Mouse (Mus musculus): Measurements from ENCODE around the gene Cxcl16. TPM values are rescaled to one million over a fixed set of nuclear protein-coding genes. Genes with fewer than 3 reads are reported as not detected.
"Not testable (repeated sequence)": the region's sequence is repeated elsewhere in the genome, so short reads cannot be mapped to it uniquely, and the experiment has no call there.

Cxcl16 gene
- polyA plus RNA-seq, 1 experiment, result 16.6 TPM

DNA sequence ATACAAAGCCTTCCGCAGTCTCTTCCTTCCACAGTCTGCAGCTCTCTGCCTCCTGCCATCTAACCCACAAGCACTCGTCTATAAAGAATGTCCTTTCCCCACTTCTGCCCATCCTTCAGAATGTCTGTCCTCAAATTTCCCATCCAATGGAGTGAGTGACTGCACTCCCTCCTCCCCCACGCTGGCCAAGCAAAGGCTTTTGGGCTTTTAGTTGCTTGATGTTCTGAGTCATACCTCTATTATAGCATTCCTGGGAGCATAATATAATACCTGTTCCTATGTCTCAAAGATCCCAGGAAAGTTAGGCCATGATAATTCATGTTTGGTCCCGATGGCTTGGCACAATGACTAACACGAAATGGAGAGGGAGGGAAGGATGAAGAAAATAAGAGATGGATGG, 28.2 kb downstream of the Cxcl16 start:
- H3K9me3 ChIP-seq (replicated peaks; ENCODE audit: control insufficient read depth, insufficient read depth, low read length, poor library complexity, severe bottlenecking), result no peaks in the 10 kb centered on the region
- no peaks in the 10 kb centered on the region for H3K4me1 ChIP-seq (ENCODE audit: control insufficient read depth, insufficient read depth, low read length)
- TF ChIP-seq EP300 (IDR thresholded peaks at IDR 0.05; ENCODE audit: insufficient read depth, low read depth, low read length) (no peak), POLR2A (IDR thresholded peaks at IDR 0.05; ENCODE audit: insufficient read depth, low read length) (no peak), CTCF (IDR thresholded peaks at IDR 0.05; ENCODE audit: low read depth, low read length) (no peak)
- peaks cover 6% of the 10 kb centered on the region for H3K36me3 ChIP-seq (ENCODE audit: control insufficient read depth, insufficient read depth, low read length, poor library complexity, severe bottlenecking)
- H3K27ac ChIP-seq (ENCODE audit: insufficient read depth, low read length), result no peak overlapping the region
- 0 out of 2 replicates have a peak overlapping the region, but pooled peaks have one; percentile 0 for H3K9ac ChIP-seq (ENCODE audit: low read depth, poor library complexity, severe bottlenecking)
- H3K27me3 ChIP-seq (ENCODE audit: control insufficient read depth, insufficient read depth, low read length, poor library complexity, severe bottlenecking), result no peaks in the 10 kb centered on the region
- H3K4me3 ChIP-seq (ENCODE audit: low read depth, low read length), result peak overlapping the region; percentile 12; the same call in 1 of the 2 replicates

DNA sequence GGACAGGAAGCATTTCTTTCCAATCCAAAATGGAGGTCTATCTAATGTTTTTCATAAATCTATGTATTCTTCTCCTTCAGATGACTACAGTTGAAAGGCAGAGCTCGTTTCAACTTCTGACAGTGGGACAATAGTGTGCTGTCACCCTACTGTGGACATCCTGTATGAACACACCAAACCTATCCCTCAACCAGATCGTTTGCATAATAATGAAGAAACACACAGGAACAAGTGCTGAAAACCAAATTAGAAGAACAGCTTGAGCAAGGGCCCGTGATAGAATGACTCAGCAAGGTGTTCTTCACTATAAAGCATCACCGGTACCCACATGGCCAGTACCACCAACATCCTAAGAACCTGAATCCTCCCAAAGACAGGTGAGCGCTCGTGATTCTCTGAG, 33.2 kb downstream of the Cxcl16 start:
- H3K27ac ChIP-seq (ENCODE audit: insufficient read depth, low read length), result not testable (repeated sequence)

DNA sequence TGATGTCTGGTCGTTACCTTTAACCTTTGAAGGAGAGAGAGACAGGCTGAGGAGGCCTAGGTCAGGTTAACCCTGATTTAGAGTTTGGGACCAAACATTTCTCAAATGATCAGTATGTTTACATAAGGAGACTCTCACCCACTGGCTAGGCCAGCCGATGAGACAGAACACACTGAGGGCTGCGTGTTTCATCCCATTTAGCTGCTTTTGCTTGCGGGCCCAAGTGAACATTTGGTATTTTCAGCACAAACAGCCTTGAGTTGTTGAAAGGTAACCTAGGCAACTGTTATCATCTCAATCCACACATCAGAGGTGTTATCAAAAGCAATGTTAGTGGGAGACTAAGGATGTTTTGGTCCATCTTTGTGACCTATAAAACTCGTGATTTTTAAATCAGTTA, 40.3 kb downstream of the Cxcl16 start:
- no peak overlapping the region for H3K27ac ChIP-seq (ENCODE audit: insufficient read depth, low read length)
- H3K36me3 ChIP-seq (ENCODE audit: control insufficient read depth, insufficient read depth, low read length, poor library complexity, severe bottlenecking), result no peaks in the 10 kb centered on the region
- H3K4me3 ChIP-seq (ENCODE audit: low read depth, low read length), result no peak overlapping the region
- H3K9ac ChIP-seq (ENCODE audit: low read depth, poor library complexity, severe bottlenecking), result no peak overlapping the region
- no peak for TF ChIP-seq EP300 (IDR thresholded peaks at IDR 0.05; ENCODE audit: insufficient read depth, low read depth, low read length)
- no peak for TF ChIP-seq CTCF (IDR thresholded peaks at IDR 0.05; ENCODE audit: low read depth, low read length)
- no peak for TF ChIP-seq POLR2A (IDR thresholded peaks at IDR 0.05; ENCODE audit: insufficient read depth, low read length)
- no peaks in the 10 kb centered on the region for H3K9me3 ChIP-seq (replicated peaks; ENCODE audit: control insufficient read depth, insufficient read depth, low read length, poor library complexity, severe bottlenecking)
- H3K27me3 ChIP-seq (ENCODE audit: control insufficient read depth, insufficient read depth, low read length, poor library complexity, severe bottlenecking), result no peaks in the 10 kb centered on the region
- H3K4me1 ChIP-seq (ENCODE audit: control insufficient read depth, insufficient read depth, low read length), result no peaks in the 10 kb centered on the region

More for the DNA sequence above, 33.2 kb downstream of the Cxcl16 start:
- not testable (repeated sequence) for H3K4me3 ChIP-seq (ENCODE audit: low read depth, low read length); H3K4me1 ChIP-seq (ENCODE audit: control insufficient read depth, insufficient read depth, low read length); H3K36me3 ChIP-seq (ENCODE audit: control insufficient read depth, insufficient read depth, low read length, poor library complexity, severe bottlenecking); H3K9ac ChIP-seq (ENCODE audit: low read depth, poor library complexity, severe bottlenecking); H3K9me3 ChIP-seq (replicated peaks; ENCODE audit: control insufficient read depth, insufficient read depth, low read length, poor library complexity, severe bottlenecking); H3K27me3 ChIP-seq (ENCODE audit: control insufficient read depth, insufficient read depth, low read length, poor library complexity, severe bottlenecking)

DNA sequence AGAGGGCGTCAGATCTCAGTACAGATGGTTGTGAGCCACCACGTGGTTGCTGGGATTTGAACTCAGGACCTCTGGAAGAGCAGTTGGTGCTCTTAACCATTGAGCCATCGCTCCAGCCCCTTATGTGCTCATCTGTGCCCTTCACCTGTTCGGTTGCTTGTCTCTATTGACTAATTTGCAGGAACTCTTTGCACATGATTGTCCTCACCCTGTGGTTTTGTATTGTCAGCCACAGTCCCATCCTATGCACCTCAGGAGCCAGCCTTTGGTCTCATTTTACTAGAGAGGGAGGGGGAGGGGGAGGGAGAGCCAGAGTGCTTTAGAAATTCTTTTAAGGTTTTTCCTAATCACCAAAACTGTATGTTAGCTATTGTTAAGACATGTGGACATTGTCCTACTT, 41.6 kb downstream of the Cxcl16 start:
- Histone ChIP-seq H3K9me3 (replicated peaks; ENCODE audit: control insufficient read depth, insufficient read depth, low read length, poor library complexity, severe bottlenecking) (no peaks in the 10 kb centered on the region), H3K27me3 (ENCODE audit: control insufficient read depth, insufficient read depth, low read length, poor library complexity, severe bottlenecking) (no peaks in the 10 kb centered on the region), H3K27ac (ENCODE audit: insufficient read depth, low read length) (no peak overlapping the region), H3K9ac (ENCODE audit: low read depth, poor library complexity, severe bottlenecking) (no peak overlapping the region), H3K4me1 (ENCODE audit: control insufficient read depth, insufficient read depth, low read length) (no peaks in the 10 kb centered on the region), H3K36me3 (ENCODE audit: control insufficient read depth, insufficient read depth, low read length, poor library complexity, severe bottlenecking) (no peaks in the 10 kb centered on the region), H3K4me3 (ENCODE audit: low read depth, low read length) (no peak overlapping the region)
- TF ChIP-seq EP300 (IDR thresholded peaks at IDR 0.05; ENCODE audit: insufficient read depth, low read depth, low read length) (no peak), CTCF (IDR thresholded peaks at IDR 0.05; ENCODE audit: low read depth, low read length) (no peak), POLR2A (IDR thresholded peaks at IDR 0.05; ENCODE audit: insufficient read depth, low read length) (no peak)

DNA sequence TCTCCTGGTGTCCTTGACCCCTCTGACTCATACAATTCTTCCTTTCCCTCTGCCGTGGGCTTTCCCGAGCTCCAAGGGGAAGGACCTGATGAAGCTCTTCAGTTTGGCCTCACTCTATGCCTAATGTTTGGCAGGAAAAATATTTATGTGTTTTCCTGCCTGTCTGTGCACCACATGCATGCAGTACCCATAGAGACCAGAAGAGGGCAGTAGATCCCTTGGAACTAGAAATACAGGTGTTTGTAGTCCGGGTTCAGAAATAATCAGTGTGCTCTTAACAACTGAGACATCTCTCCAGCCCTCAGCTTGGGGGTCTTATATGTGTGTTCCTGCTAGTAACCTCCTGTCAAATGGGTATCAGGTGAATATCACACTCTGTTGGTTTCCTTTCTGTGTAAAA, 45.8 kb downstream of the Cxcl16 start:
- TF ChIP-seq POLR2A (IDR thresholded peaks at IDR 0.05; ENCODE audit: insufficient read depth, low read length) (no peak), CTCF (IDR thresholded peaks at IDR 0.05; ENCODE audit: low read depth, low read length) (peak; percentile 9)
- no peaks in the 10 kb centered on the region for H3K4me1 ChIP-seq (ENCODE audit: control insufficient read depth, insufficient read depth, low read length)

DNA sequence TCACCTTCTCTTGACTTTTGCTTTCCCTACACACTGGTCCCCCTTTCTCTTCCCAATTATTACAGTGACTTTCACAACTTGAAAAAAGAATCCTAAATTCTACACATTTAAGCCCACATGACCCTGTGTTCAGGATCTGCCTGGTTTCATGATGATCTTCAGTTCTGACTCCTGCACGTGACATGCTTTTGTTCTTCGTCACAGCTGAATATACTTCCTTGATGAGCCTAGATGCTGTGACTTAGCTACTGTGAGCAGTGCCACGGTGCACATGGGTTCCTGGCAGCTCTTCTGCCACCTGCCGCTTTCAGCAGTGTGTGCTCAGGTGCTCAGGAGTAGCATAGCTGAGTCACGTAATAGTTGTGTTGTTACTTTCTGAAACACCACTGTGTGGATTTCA, 47.2 kb downstream of the Cxcl16 start:
- H3K36me3 ChIP-seq (ENCODE audit: control insufficient read depth, insufficient read depth, low read length, poor library complexity, severe bottlenecking), result peaks cover 3% of the 10 kb centered on the region; the same call in 1 of the 2 replicates
- H3K27ac ChIP-seq (ENCODE audit: insufficient read depth, low read length), result no peak overlapping the region
- H3K9me3 ChIP-seq (replicated peaks; ENCODE audit: control insufficient read depth, insufficient read depth, low read length, poor library complexity, severe bottlenecking), result no peaks in the 10 kb centered on the region
- H3K27me3 ChIP-seq (ENCODE audit: control insufficient read depth, insufficient read depth, low read length, poor library complexity, severe bottlenecking), result no peaks in the 10 kb centered on the region
- peaks cover 2% of the 10 kb centered on the region for H3K4me1 ChIP-seq (ENCODE audit: control insufficient read depth, insufficient read depth, low read length)
- H3K4me3 ChIP-seq (ENCODE audit: low read depth, low read length), result no peak overlapping the region
- no peak overlapping the region for H3K9ac ChIP-seq (ENCODE audit: low read depth, poor library complexity, severe bottlenecking)
- TF ChIP-seq POLR2A (IDR thresholded peaks at IDR 0.05; ENCODE audit: insufficient read depth, low read length) (no peak), CTCF (IDR thresholded peaks at IDR 0.05; ENCODE audit: low read depth, low read length) (no peak), EP300 (IDR thresholded peaks at IDR 0.05; ENCODE audit: insufficient read depth, low read depth, low read length) (no peak)

More for the DNA sequence above, 45.8 kb downstream of the Cxcl16 start:
- H3K27me3 ChIP-seq (ENCODE audit: control insufficient read depth, insufficient read depth, low read length, poor library complexity, severe bottlenecking), result no peaks in the 10 kb centered on the region
- H3K27ac ChIP-seq (ENCODE audit: insufficient read depth, low read length), result no peak overlapping the region
- H3K36me3 ChIP-seq (ENCODE audit: control insufficient read depth, insufficient read depth, low read length, poor library complexity, severe bottlenecking), result no peaks in the 10 kb centered on the region
- H3K9me3 ChIP-seq (replicated peaks; ENCODE audit: control insufficient read depth, insufficient read depth, low read length, poor library complexity, severe bottlenecking), result no peaks in the 10 kb centered on the region
- no peak overlapping the region for H3K4me3 ChIP-seq (ENCODE audit: low read depth, low read length)
- no peak overlapping the region for H3K9ac ChIP-seq (ENCODE audit: low read depth, poor library complexity, severe bottlenecking)

Data from ES-Bruce4 (cell line).